16 mouse cellular contexts compared by ENCODE assay signal in genomic region chr14:101517801-101518200, GRCm38 (mm10).
DNase-seq lines count a peak whose midpoint lies in the region; ATAC-seq and TF ChIP-seq lines count a peak whose summit lies in the region.
"Had no signal": no experiment of that assay in that cellular context is flagged by ENCODE, and none has a peak within 500 bp of the region (broad histone marks: within the 10 kb centered on the region; RNA-seq: fewer than 3 reads in every experiment).

No protein-coding gene starts in this region.

- 61% methylated on average over 6 of the region's 6 CpGs for WGBS in heart, embryonic 11.5 days (ENCODE audit: insufficient replicate concordance)
- WGBS in liver, adult 2 months = 70% methylated on average over 6 of the region's 6 CpGs
- WGBS in liver, postnatal 0 days (ENCODE audit: insufficient replicate concordance) = 59% methylated on average over 6 of the region's 6 CpGs
- 87% methylated on average over 6 of the region's 6 CpGs for WGBS in hindbrain, embryonic 13.5 days

- H3K79me2 ChIP-seq in liver, adult 2 months (ENCODE audit: control insufficient read depth, insufficient read depth, low read length) = no peaks in the 10 kb centered on the region

- TF ChIP-seq POLR2A in liver, adult 2 months (IDR thresholded peaks at IDR 0.05; ENCODE audit: extremely low read depth, insufficient read depth, low read length) = no peak

- no peak overlapping the region for H3K4me3 ChIP-seq in heart, embryonic 11.5 days (ENCODE audit: low read depth, low read length)
- H3K4me3 ChIP-seq in liver, adult 2 months (ENCODE audit: insufficient read depth, low read depth, low read length) = no peak overlapping the region
- no peak overlapping the region for H3K4me3 ChIP-seq in liver, postnatal 0 days (ENCODE audit: low read depth, low read length)
- H3K4me3 ChIP-seq in hindbrain, embryonic 13.5 days = no peak overlapping the region
- H3K4me3 ChIP-seq: limb, embryonic 10.5 days; lung, embryonic 15.5 days had no signal

- no peaks in the 10 kb centered on the region for H3K36me3 ChIP-seq in heart, embryonic 11.5 days (ENCODE audit: control insufficient read depth, insufficient read depth, low read length)
- H3K36me3 ChIP-seq in liver, adult 2 months (ENCODE audit: control insufficient read depth, insufficient read depth, low read length) = no peaks in the 10 kb centered on the region
- H3K36me3 ChIP-seq in liver, postnatal 0 days (replicated peaks; ENCODE audit: insufficient read depth, low read length) = no peaks in the 10 kb centered on the region
- H3K36me3 ChIP-seq in hindbrain, embryonic 13.5 days = no peaks in the 10 kb centered on the region
- H3K36me3 ChIP-seq: G1E; limb, embryonic 10.5 days; lung, embryonic 15.5 days had no signal

- no peaks in the 10 kb centered on the region for H3K27me3 ChIP-seq in heart, embryonic 11.5 days (ENCODE audit: control insufficient read depth, insufficient read depth, low read length)
- no peaks in the 10 kb centered on the region for H3K27me3 ChIP-seq in liver, adult 2 months (ENCODE audit: control insufficient read depth, insufficient read depth, low read length)
- no peaks in the 10 kb centered on the region for H3K27me3 ChIP-seq in liver, postnatal 0 days (ENCODE audit: insufficient read depth, low read length)
- H3K27me3 ChIP-seq in hindbrain, embryonic 13.5 days = no peaks in the 10 kb centered on the region
- H3K27me3 ChIP-seq: lung, embryonic 15.5 days had no signal

- H3K27ac ChIP-seq in heart, embryonic 11.5 days (ENCODE audit: low read depth, low read length) = peak overlapping the region; percentile 38; the same call in 1 of the 2 replicates
- no peak overlapping the region for H3K27ac ChIP-seq in liver, adult 2 months (replicated peaks; ENCODE audit: insufficient read depth, low read depth, low read length)
- H3K27ac ChIP-seq in liver, postnatal 0 days (ENCODE audit: low read depth) = no peak overlapping the region
- no peak overlapping the region for H3K27ac ChIP-seq in hindbrain, embryonic 13.5 days
- H3K27ac ChIP-seq: limb, embryonic 10.5 days; lung, embryonic 15.5 days had no signal

- ATAC-seq in heart, embryonic 11.5 days (replicated peaks; ENCODE audit: insufficient number of reproducible peaks, low FRiP score, low TSS enrichment) = no peak
- ATAC-seq in liver, postnatal 0 days = no peak
- no peak for ATAC-seq in hindbrain, embryonic 13.5 days (ENCODE audit: low FRiP score)
- ATAC-seq: forebrain, embryonic 16.5 days had no signal

- peaks cover 11% of the 10 kb centered on the region; the same call in 1 of the 2 replicates for H3K4me1 ChIP-seq in heart, embryonic 11.5 days (ENCODE audit: control insufficient read depth, insufficient read depth, low read length)
- no peaks in the 10 kb centered on the region for H3K4me1 ChIP-seq in liver, adult 2 months (ENCODE audit: control insufficient read depth, insufficient read depth, low read length)
- H3K4me1 ChIP-seq in liver, postnatal 0 days (ENCODE audit: insufficient read depth) = no peaks in the 10 kb centered on the region
- H3K4me1 ChIP-seq in hindbrain, embryonic 13.5 days (replicated peaks) = peaks cover 11% of the 10 kb centered on the region; the same call in 1 of the 2 replicates

- H3K4me2 ChIP-seq in heart, embryonic 11.5 days = peak overlapping the region; percentile 55
- no peak overlapping the region for H3K4me2 ChIP-seq in liver, postnatal 0 days (ENCODE audit: low read depth, low read length)
- no peak overlapping the region for H3K4me2 ChIP-seq in hindbrain, embryonic 13.5 days
- H3K4me2 ChIP-seq: liver, embryonic 11.5 days; lung, embryonic 15.5 days had no signal

- no peak for TF ChIP-seq EP300 in liver, postnatal 0 days (IDR thresholded peaks at IDR 0.05; ENCODE audit: low read depth)

- no peaks in the 10 kb centered on the region for H3K9me3 ChIP-seq in heart, embryonic 11.5 days (replicated peaks; ENCODE audit: control insufficient read depth, low read length)
- no peaks in the 10 kb centered on the region for H3K9me3 ChIP-seq in liver, postnatal 0 days (ENCODE audit: low read length)
- no peaks in the 10 kb centered on the region for H3K9me3 ChIP-seq in hindbrain, embryonic 13.5 days
- H3K9me3 ChIP-seq: limb, embryonic 10.5 days; lung, embryonic 15.5 days had no signal

- H3K9ac ChIP-seq in heart, embryonic 11.5 days (ENCODE audit: low read depth, low read length) = no peak overlapping the region
- no peak overlapping the region for H3K9ac ChIP-seq in liver, adult 2 months (ENCODE audit: low read depth, low read length)
- no peak overlapping the region for H3K9ac ChIP-seq in liver, postnatal 0 days (replicated peaks)
- H3K9ac ChIP-seq in hindbrain, embryonic 13.5 days = no peak overlapping the region
- H3K9ac ChIP-seq: lung, embryonic 15.5 days had no signal

- intact Hi-C loops in heart, postnatal 14 days (cut with DNase I) = loop anchor here (1.0 to 2.0 kb wide), 2 partner anchors 90 to 135 kb away; partner anchors contain the start of gene Uchl3

- peak; percentile 42 for DNase-seq in adrenal gland, adult 2 months
- no peak for DNase-seq in adrenal gland, adult 18-20 months (ENCODE audit: low spot score in 2 of 2)
- no peak for DNase-seq in heart, postnatal 14 days
- peak; percentile 51 for DNase-seq in liver, adult 2 months (ENCODE audit: extremely low read depth, low read depth, low spot score)
- DNase-seq in liver, postnatal 0 days = no peak
- DNase-seq in fat pad, adult 2 months (ENCODE audit: extremely low read depth, low read depth, low spot score) = peak; percentile 43
- DNase-seq: cerebellum, adult 11-12 months; kidney, adult 11 months; thymus, adult 2 months had no signal

- TF ChIP-seq CTCF in liver, adult 2 months (IDR thresholded peaks at IDR 0.05; ENCODE audit: low read depth, low read length) = no peak
- TF ChIP-seq CTCF in liver, postnatal 0 days (IDR thresholded peaks at IDR 0.05; ENCODE audit: low read depth) = no peak

Comparison
In these comparisons a context has a peak if more than half of its experiments do, and no peak if none do; other contexts are left out.
1. DNase-seq: peak in adrenal gland, adult 2 months (single experiment), liver, adult 2 months (single experiment) and fat pad, adult 2 months (single experiment); none in adrenal gland, adult 18-20 months (0 of 2), heart, postnatal 14 days (0 of 2) and liver, postnatal 0 days (single experiment).